Mouse (Mus musculus) right cerebral cortex, postnatal 10 days (tissue): ENCODE results near the gene Pan2.
A peak's percentile ranks its signal among the peaks of the same experiment; 100 is the strongest.
"Not testable (repeated sequence)": the region's sequence is repeated elsewhere in the genome, so short reads cannot be mapped to it uniquely, and the experiment has no call there.

Experiments
- DNase-seq, 2 experiments: peaks; one replicate each; pipeline ENCODE4 v3.0.0; 2021; ENCODE audit warnings: low spot score in 2 of 2

Pan2 gene

GRCm38 (mm10) chr10:128303126-128304021 lies at the start of gene Pan2:
Pan2 (plus strand) TSS chr10:128303335.
- peak; percentile 100 for DNase-seq

- DNase-seq: no peak
Observed at GRCm38 (mm10) chr10:128253677-128254255, 49.4 kb upstream of the Pan2 start, which contains the start of gene Apon. Apon (plus strand) TSS chr10:128254096.

GRCm38 (mm10) chr10:128255925-128256324 lies 47.2 kb upstream of the Pan2 start:
- no peak for DNase-seq

- DNase-seq: no peak
Observed at GRCm38 (mm10) chr10:128256328-128256727, 46.8 kb upstream of the Pan2 start.

GRCm38 (mm10) chr10:128258953-128259352 lies 44.2 kb upstream of the Pan2 start:
- DNase-seq: no peak

- no peak for DNase-seq
Observed at GRCm38 (mm10) chr10:128259946-128260345, 43.2 kb upstream of the Pan2 start.

GRCm38 (mm10) chr10:128260376-128260775 lies 42.8 kb upstream of the Pan2 start:
- not testable (repeated sequence) for DNase-seq

- no peak for DNase-seq
Observed at GRCm38 (mm10) chr10:128262300-128262699, 40.8 kb upstream of the Pan2 start.

- DNase-seq: no peak
Observed at GRCm38 (mm10) chr10:128263393-128264310, 39.5 kb upstream of the Pan2 start.

- DNase-seq: no peak
Observed at GRCm38 (mm10) chr10:128268371-128268770, 34.8 kb upstream of the Pan2 start, which contains the start of gene Apof. Apof (plus strand) TSS chr10:128268671.

GRCm38 (mm10) chr10:128269206-128269910 lies 33.8 kb upstream of the Pan2 start:
- DNase-seq: no peak

- peak; percentile 99 for DNase-seq
Observed at GRCm38 (mm10) chr10:128270287-128270841, 32.8 kb upstream of the Pan2 start, which contains the start of gene Stat2. Stat2 (plus strand) TSS chr10:128270559.

- no peak for DNase-seq
Observed at GRCm38 (mm10) chr10:128270866-128271265, 32.3 kb upstream of the Pan2 start.

GRCm38 (mm10) chr10:128271883-128272282 lies 31.3 kb upstream of the Pan2 start:
- no peak for DNase-seq

- not testable (repeated sequence) for DNase-seq
Observed at GRCm38 (mm10) chr10:128272819-128273439, 30.2 kb upstream of the Pan2 start.

- not testable (repeated sequence) for DNase-seq
Observed at GRCm38 (mm10) chr10:128275374-128275773, 27.8 kb upstream of the Pan2 start.

GRCm38 (mm10) chr10:128278158-128278557 lies 25.0 kb upstream of the Pan2 start:
- no peak for DNase-seq

- no peak for DNase-seq
Observed at GRCm38 (mm10) chr10:128280943-128281342, 22.2 kb upstream of the Pan2 start.

- no peak for DNase-seq
Observed at GRCm38 (mm10) chr10:128281682-128282081, 21.5 kb upstream of the Pan2 start.

- DNase-seq: no peak
Observed at GRCm38 (mm10) chr10:128282886-128283450, 20.2 kb upstream of the Pan2 start.
